Mouse (Mus musculus) myocyte (in vitro differentiated cells): Measurements from ENCODE around the gene Ppp1r12c.

Source experiments
- CEBPB ChIP-seq: IDR thresholded peaks from 2 replicates; pipeline ENCODE4 v1.6.1; 2011; ENCODE audit warnings: mild to moderate bottlenecking, moderate library complexity; ENCODE audit not compliant: poor library complexity, insufficient read depth, severe bottlenecking
- E2F4 ChIP-seq: IDR thresholded peaks from one replicate; pipeline ENCODE4 v1.6.1; 2011; ENCODE audit warnings: mild to moderate bottlenecking, control low read depth, moderate library complexity; ENCODE audit not compliant: insufficient read depth
- MAX ChIP-seq: IDR thresholded peaks from one replicate; pipeline ENCODE4 v1.6.1; 2011; ENCODE audit warnings: low read depth, mild to moderate bottlenecking, control low read depth
- MYOD1 ChIP-seq, 3 experiments: IDR thresholded peaks; one replicate each; pipeline ENCODE4 v1.6.1; 2011; ENCODE audit warnings: control low read depth in 2 of 3, low read depth in 2 of 3, mild to moderate bottlenecking in 2 of 3, moderate library complexity in 1 of 3; ENCODE audit not compliant: insufficient read length in 2 of 3, control insufficient read depth in 1 of 3
- MYOG ChIP-seq, 3 experiments: IDR thresholded peaks; one replicate each; pipeline ENCODE4 v1.6.1; 2011; ENCODE audit warnings: control low read depth in 2 of 3, low read depth in 2 of 3, mild to moderate bottlenecking in 2 of 3; ENCODE audit not compliant: insufficient read length in 2 of 3, control insufficient read depth in 1 of 3, insufficient read depth in 1 of 3
- POLR2A ChIP-seq: IDR thresholded peaks from one replicate; pipeline ENCODE4 v1.6.1; 2011; ENCODE audit warnings: low read depth, mild to moderate bottlenecking, control low read depth, moderate library complexity; ENCODE audit not compliant: insufficient read length
- POLR2AphosphoS2 ChIP-seq: IDR thresholded peaks from one replicate; pipeline ENCODE4 v1.6.1; 2011; ENCODE audit warnings: low read depth, control low read depth; ENCODE audit not compliant: insufficient read length
- REST ChIP-seq: IDR thresholded peaks from one replicate; pipeline ENCODE4 v1.6.1; 2011; ENCODE audit warnings: mild to moderate bottlenecking, control low read depth, moderate library complexity; ENCODE audit not compliant: insufficient read depth, insufficient read length
- SRF ChIP-seq: IDR thresholded peaks from one replicate; pipeline ENCODE4 v1.6.1; 2011; ENCODE audit warnings: low read depth; ENCODE audit not compliant: control insufficient read depth, insufficient read length
- TCF12 ChIP-seq: IDR thresholded peaks from one replicate; pipeline ENCODE4 v1.6.1; 2011; ENCODE audit warnings: mild to moderate bottlenecking, control low read depth; ENCODE audit not compliant: poor library complexity, insufficient read depth, severe bottlenecking
- TCF3 ChIP-seq: IDR thresholded peaks from one replicate; pipeline ENCODE4 v1.6.1; 2011; ENCODE audit warnings: low read depth, control low read depth; ENCODE audit not compliant: insufficient read length
- USF1 ChIP-seq: IDR thresholded peaks from one replicate; pipeline ENCODE4 v1.6.1; 2011; ENCODE audit warnings: low read depth, mild to moderate bottlenecking, control low read depth, moderate library complexity

DNA sequence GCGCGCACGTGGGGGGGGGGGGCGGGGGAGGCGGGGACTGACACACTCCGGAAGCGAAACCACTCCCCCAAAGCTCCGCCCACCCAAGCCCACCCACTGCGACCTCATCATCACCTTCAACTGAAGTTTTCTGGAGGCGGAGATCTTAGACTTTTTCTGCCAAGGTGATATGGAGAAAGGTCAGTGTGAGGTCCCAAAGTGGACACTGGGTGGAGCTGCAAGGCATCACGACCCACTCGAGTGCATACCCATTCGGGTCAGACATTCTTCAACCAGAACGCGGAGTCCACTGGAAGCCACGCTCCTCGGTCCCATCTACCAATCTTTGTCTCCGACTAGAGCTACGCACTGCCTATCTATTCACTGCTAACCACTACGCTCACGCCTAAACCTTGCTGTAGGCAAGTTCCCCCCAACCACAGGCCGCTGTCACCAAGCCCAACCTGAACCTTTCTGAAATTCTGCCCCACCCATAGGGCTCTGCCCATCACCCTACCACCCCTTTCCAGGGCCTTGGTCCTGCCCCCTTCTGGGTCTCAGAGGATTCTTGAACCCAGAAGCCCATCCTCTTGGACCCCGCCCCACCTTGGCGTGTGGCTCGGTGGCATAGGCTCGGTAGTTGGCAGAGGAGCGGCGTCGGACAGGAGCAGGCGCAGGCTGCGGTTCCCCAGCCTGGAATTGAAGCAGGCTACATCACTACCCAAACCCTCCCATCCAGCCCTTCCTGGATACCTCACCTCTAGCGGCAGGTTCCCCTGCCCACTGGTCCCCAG, 19.9 kb upstream of the Ppp1r12c start:
- TF ChIP-seq POLR2A (no peak), MAX (no peak), USF1 (no peak), TCF12 (no peak), E2F4 (no peak), POLR2AphosphoS2 (no peak), MYOG (IDR thresholded peaks at IDR 0.05; ENCODE audit: control insufficient read depth in 1 of 3, insufficient read depth in 1 of 3, insufficient read length in 2 of 3, low read depth in 2 of 3) (no peak), REST (no peak), CEBPB (no peak), MYOD1 (IDR thresholded peaks at IDR 0.05; ENCODE audit: control insufficient read depth in 1 of 3, insufficient read length in 2 of 3, low read depth in 2 of 3) (no peak), TCF3 (no peak), SRF (no peak)
